Mouse (Mus musculus) brain, embryonic 14.5 days (tissue): ENCODE results near the gene Siae.

Experiments used
- CTCF ChIP-seq: fragments of 200-500 bp; IDR thresholded peaks from 2 replicates; pipeline ENCODE4 v1.5.1; 2012; ENCODE audit warnings: inconsistent platforms, mild to moderate bottlenecking, moderate library complexity, borderline replicate concordance; ENCODE audit not compliant: insufficient read depth, insufficient read length; ENCODE audit errors: extremely low read depth
- POLR2A ChIP-seq: fragments of 200-500 bp; IDR thresholded peaks from 2 replicates; pipeline ENCODE4 v1.6.1; 2012; ENCODE audit warnings: mild to moderate bottlenecking, inconsistent platforms, borderline replicate concordance; ENCODE audit not compliant: poor library complexity, insufficient read depth, insufficient read length, severe bottlenecking; ENCODE audit errors: extremely low read depth

DNA sequence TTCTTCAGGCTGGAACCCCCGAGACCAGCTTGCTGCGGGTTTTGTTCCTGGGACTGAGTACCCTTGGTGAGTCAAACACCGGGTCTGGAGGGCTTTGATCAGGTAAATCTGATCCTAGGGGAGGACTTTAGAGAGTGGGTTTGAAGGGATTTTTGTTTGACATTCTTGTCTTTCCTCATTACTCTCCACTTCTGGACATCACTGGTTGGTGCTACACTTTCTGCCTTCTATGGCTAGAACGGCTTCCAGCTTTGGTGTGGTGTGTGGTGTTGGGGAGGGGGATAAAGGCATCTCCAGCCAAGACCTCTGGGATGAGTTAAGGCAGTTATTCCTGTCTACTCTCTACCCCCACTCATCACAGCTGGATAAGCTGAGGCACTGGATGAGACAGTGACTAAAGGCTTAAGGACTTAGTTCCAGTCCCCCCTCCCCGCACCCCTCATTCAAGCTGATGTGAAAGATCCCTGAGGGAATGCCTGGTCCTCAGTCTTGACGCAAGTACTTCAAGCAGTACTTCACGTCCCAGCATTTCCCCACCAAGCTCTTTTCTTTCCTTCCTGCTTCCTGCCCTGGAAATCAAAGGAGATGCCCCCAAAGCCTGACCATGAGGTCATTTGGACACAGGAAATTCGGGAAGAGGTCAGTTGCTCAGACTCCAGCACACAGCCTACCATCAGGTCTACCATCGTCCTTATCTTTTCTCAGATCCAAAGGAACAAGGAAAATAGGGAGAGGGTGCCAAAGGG, 27.1 kb upstream of the Siae start:
- TF ChIP-seq POLR2A (no peak), CTCF (no peak)
